Mouse (Mus musculus): ENCODE results near the gene Nav3. TPM values are rescaled to one million over a fixed set of nuclear protein-coding genes. Genes with fewer than 3 reads are reported as not detected.
A peak's percentile ranks its signal among the peaks of the same experiment; 100 is the strongest.

Gene Nav3
- total RNA-seq, 1 experiment from 2014 or later: 3.9 TPM

- peak; percentile 74 for DNase-seq
These were observed 791.2 kb downstream of the Nav3 start for GRCm38 (mm10) chr10:109664629-109665317.

- no peak for DNase-seq
These were observed 804.5 kb downstream of the Nav3 start for GRCm38 (mm10) chr10:109651516-109651915.

- no peak for DNase-seq
These were observed 812.4 kb downstream of the Nav3 start for GRCm38 (mm10) chr10:109643598-109643997.

GRCm38 (mm10) chr10:109641806-109642205 lies 814.2 kb downstream of the Nav3 start:
- no peak for DNase-seq

DNA sequence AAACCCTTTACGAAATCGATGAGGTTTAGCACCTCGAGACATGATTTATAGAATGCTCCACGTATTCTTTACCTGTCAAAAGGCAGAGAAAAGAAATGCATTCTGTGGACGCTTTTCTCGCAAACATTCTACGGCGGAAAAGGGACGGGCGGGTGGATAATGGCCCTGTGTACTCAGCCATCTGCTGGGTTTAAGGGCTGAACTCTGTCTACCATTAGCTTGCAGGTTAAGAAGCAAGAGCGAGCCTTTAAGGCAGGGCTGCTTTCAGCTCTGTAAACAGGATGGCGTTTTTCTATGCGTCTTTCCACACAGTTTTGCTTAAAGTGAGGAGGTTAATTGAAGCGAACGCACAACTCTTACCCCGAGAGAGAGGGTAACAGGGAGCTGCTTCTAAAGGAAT lies 818.3 kb downstream of the Nav3 start:
- no peak for DNase-seq

All from adrenal gland, postnatal 25 days (tissue).